Mouse (Mus musculus): ENCODE measurements at regions not wholly inside any gene's neighbourhood (a gene's known extent, or its start where the extent isn't known, plus 50 kb on each side); places are given as distances from the start of the nearest gene placed in this dataset.

DNA sequence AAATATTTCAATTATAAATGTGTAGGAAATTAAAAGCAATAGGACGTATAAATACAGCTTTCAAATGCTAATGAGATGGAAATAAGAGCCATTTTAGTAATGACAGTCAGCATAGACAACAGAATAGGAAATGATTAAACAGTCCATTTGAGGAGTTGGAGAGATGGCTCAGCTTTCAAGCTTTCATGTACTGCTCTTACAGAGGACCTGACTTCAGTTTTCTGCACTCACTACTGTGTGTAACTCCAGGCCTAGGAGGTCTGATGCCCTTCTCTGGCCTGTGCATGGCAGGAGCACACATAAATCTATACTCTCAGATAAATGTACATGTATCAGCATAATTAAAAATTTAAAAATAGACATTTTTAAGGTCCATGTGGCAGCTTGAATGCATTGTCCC lies 643.1 kb downstream of the Fgf12 start:
- no peak for DNase-seq (ENCODE audit: extremely low spot score)

All from embryo, embryonic 9.5 days (tissue).